In the genomic region with DNA sequence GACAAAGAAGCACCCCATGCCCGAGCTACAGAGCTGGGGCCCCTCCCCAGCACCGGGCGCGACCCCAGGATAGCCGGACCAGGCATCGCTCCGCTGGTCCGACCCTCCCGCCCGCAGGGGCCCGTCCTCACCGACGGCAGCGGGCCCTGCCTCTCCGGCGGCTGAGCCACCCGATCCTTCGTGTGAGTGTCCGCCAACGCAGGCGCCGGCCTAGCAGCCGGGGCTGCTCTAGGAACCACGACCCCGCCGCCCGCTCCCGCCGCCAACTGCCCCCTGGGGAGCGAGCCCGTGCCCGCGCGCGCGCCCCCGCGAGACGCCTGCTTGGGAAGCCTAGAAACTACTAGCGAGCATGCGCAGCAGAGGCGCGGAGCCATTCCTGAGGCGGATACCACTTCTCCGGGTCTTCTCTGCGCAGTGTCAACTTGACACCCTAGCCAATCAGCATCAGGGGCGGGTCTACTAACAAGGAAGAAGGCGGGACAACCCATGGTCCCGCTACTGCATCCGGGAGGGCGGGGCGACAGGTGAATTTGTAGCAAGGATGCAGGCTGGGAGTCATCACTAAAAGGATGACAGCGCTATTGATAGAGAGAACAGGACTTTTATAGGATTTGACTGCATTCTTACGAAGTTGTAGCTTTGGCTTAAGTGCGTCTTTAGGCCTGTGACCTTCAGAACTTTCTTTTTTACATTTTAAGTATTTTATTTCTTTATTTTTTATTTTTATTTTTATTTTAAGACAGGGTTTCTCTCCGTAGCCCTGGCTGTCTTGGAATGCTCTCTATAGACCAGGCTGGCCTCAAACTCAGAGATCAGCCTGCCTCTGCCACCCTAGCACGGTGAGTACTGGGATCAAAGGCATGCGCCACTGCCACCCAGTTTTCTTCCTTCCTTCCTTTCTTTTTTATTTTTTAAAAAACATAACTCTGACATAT, we compare ENCODE assay signal across 8 mouse cellular contexts. TPM values are rescaled to one million over a fixed set of nuclear protein-coding genes. Genes with fewer than 3 reads are reported as not detected.
A peak's percentile ranks its signal among the peaks of the same experiment; 100 is the strongest.
DNase-seq lines count a peak whose midpoint lies in the region; ATAC-seq lines count a peak whose summit lies in the region.

Flywch1 (minus strand) TSS at position 319 of the 935 bp plus-strand sequence.

- H3K9me3 ChIP-seq in heart, embryonic 13.5 days: no peaks in the 10 kb centered on the region
- no peaks in the 10 kb centered on the region for H3K9me3 ChIP-seq in liver, embryonic 12.5 days (replicated peaks)
- no peaks in the 10 kb centered on the region for H3K9me3 ChIP-seq in stomach, embryonic 15.5 days

- H3K4me1 ChIP-seq in brown adipose tissue, adult 24 weeks (ENCODE audit: control insufficient read depth, insufficient read depth, insufficient read length, low read length): no peaks in the 10 kb centered on the region
- H3K4me1 ChIP-seq in heart, embryonic 13.5 days: peaks cover 15% of the 10 kb centered on the region
- peaks cover 21% of the 10 kb centered on the region for H3K4me1 ChIP-seq in liver, embryonic 12.5 days
- H3K4me1 ChIP-seq in stomach, embryonic 15.5 days: no peaks in the 10 kb centered on the region

- peak; percentile 98 for DNase-seq in CD4-positive, CD25-positive, alpha-beta regulatory T cell, adult 2 months (ENCODE audit: low read depth, low spot score)
- DNase-seq in fat pad, adult 2 months (ENCODE audit: extremely low read depth, low read depth, low spot score): peak; percentile 92
- DNase-seq in kidney, postnatal 10 days: peak; percentile 99
- DNase-seq in natural killer cell, adult 2 months (ENCODE audit: low spot score in 2 of 2): peak; percentile 93 to 95

- H3K4me3 ChIP-seq in brown adipose tissue, adult 24 weeks (ENCODE audit: insufficient read depth, low read depth, low read length): peak within 1 kb of the TSS; percentile 89
- H3K4me3 ChIP-seq in heart, embryonic 13.5 days: peak within 1 kb of the TSS; percentile 94
- peak within 1 kb of the TSS; percentile 84 for H3K4me3 ChIP-seq in liver, embryonic 12.5 days
- peak within 1 kb of the TSS; percentile 77 for H3K4me3 ChIP-seq in stomach, embryonic 15.5 days (replicated peaks)

- H3K36me3 ChIP-seq in heart, embryonic 13.5 days: peaks cover 8% of the 10 kb centered on the region; the same call in 1 of the 2 replicates
- no peaks in the 10 kb centered on the region; the same call in 1 of the 2 replicates for H3K36me3 ChIP-seq in liver, embryonic 12.5 days
- no peaks in the 10 kb centered on the region for H3K36me3 ChIP-seq in stomach, embryonic 15.5 days

- H3K4me2 ChIP-seq in heart, embryonic 13.5 days: peak within 1 kb of the TSS; percentile 83
- H3K4me2 ChIP-seq in liver, embryonic 12.5 days: peak within 1 kb of the TSS; percentile 89
- peak within 1 kb of the TSS; percentile 68 for H3K4me2 ChIP-seq in stomach, embryonic 15.5 days

- H3K27me3 ChIP-seq in heart, embryonic 13.5 days (replicated peaks): no peaks in the 10 kb centered on the region
- H3K27me3 ChIP-seq in liver, embryonic 12.5 days (replicated peaks): no peaks in the 10 kb centered on the region
- H3K27me3 ChIP-seq in stomach, embryonic 15.5 days (replicated peaks): no peaks in the 10 kb centered on the region

- H3K27ac ChIP-seq in brown adipose tissue, adult 24 weeks (replicated peaks; ENCODE audit: low read depth, low read length): peak within 1 kb of the TSS; percentile 44
- H3K27ac ChIP-seq in heart, embryonic 13.5 days (replicated peaks): peak within 1 kb of the TSS; percentile 87
- H3K27ac ChIP-seq in liver, embryonic 12.5 days: peak within 1 kb of the TSS; percentile 81
- H3K27ac ChIP-seq in stomach, embryonic 15.5 days: peak within 1 kb of the TSS; percentile 59

- ATAC-seq in heart, embryonic 13.5 days (ENCODE audit: extremely low read depth, insufficient number of reproducible peaks, low FRiP score, low TSS enrichment): peak; percentile 98
- ATAC-seq in liver, embryonic 12.5 days: peak; percentile 97
- ATAC-seq in stomach, embryonic 15.5 days (ENCODE audit: insufficient read depth, low FRiP score, low read depth): peak; percentile 98

- H3K9ac ChIP-seq in heart, embryonic 13.5 days: peak within 1 kb of the TSS; percentile 98
- peak within 1 kb of the TSS; percentile 92 for H3K9ac ChIP-seq in liver, embryonic 12.5 days
- peak within 1 kb of the TSS; percentile 80 for H3K9ac ChIP-seq in stomach, embryonic 15.5 days

- 3% methylated on average over 55 of the region's 58 CpGs for WGBS in heart, embryonic 13.5 days
- 3% methylated on average over 58 of the region's 58 CpGs for WGBS in liver, embryonic 12.5 days (ENCODE audit: insufficient replicate concordance)
- 3% methylated on average over 58 of the region's 58 CpGs for WGBS in stomach, embryonic 15.5 days

RNA-seq across cellular contexts. Expression of gene Flywch1, which starts in this region (rescaled TPM):
- polyA plus RNA-seq in brown adipose tissue, adult 24 weeks (2012; ENCODE audit: insufficient read depth, insufficient read length, missing spikeins): 25.8 and 26.8 TPM in 2 replicates
- polyA plus RNA-seq in heart, embryonic 13.5 days (2015; fragmentation: Nextera tagmentation; extraction: Ambion mirVana): 52.1 and 54.1 TPM in 2 replicates
- polyA plus RNA-seq in liver, embryonic 12.5 days (2016; fragmentation: Nextera tagmentation; extraction: Ambion mirVana): 22.4 and 22.6 TPM in 2 replicates
- 48.9 and 50.5 TPM in 2 replicates for polyA plus RNA-seq in stomach, embryonic 15.5 days (2015; fragmentation: Nextera tagmentation; extraction: Ambion mirVana)

Comparison
In these comparisons a context has a peak if more than half of its experiments do, and no peak if none do; other contexts are left out.
1. Peak in every context shown above with its lines: DNase-seq, ATAC-seq, H3K4me3 ChIP-seq and H3K27ac ChIP-seq.